ENCODE assay signal across 21 mouse cellular contexts in genomic region chr12:83444448-83444847, GRCm38 (mm10). TPM values are rescaled to one million over a fixed set of nuclear protein-coding genes. Genes with fewer than 3 reads are reported as not detected.
A peak's percentile ranks its signal among the peaks of the same experiment; 100 is the strongest.
DNase-seq lines count a peak whose midpoint lies in the region.
"Had no signal": no experiment of that assay in that cellular context is flagged by ENCODE, and none has a peak within 500 bp of the region (broad histone marks: within the 10 kb centered on the region; RNA-seq: fewer than 3 reads in every experiment).

No protein-coding gene starts in this region.

- DNase-seq in left cerebral cortex, postnatal 14 days (ENCODE audit: low spot score in 2 of 2) = peak; percentile 21 to 34
- no peak for DNase-seq in left cerebral cortex, postnatal 4 days
- DNase-seq in retina, postnatal 7 days (ENCODE audit: low read depth, low spot score) = peak; percentile 53
- DNase-seq in retina, embryonic 14.5 days (ENCODE audit: low spot score) = no peak
- peak; percentile 90 for DNase-seq in brain, adult 2 months (ENCODE audit: low read depth, low spot score)
- DNase-seq in left cerebral cortex, postnatal 36 days (ENCODE audit: low spot score in 2 of 2) = peak; percentile 9 to 13
- DNase-seq in ovary, adult 18-20 months (ENCODE audit: low spot score) = no peak
- DNase-seq: adrenal gland, adult 8-10 months; B cell, adult 2 months; cerebellum, adult 11 months; cerebellum, adult 9-10 months; cerebellum, postnatal 36 days; embryo, embryonic 11 days; gastrocnemius, postnatal 10 days; heart, adult 11 months; heart, postnatal 4 days; kidney, adult 11 months; kidney, postnatal 25 days; lung, adult 18-20 months; lung, postnatal 4 days; thymus, postnatal 4 days had no signal

- intact Hi-C loops in left cerebral cortex, postnatal 14 days (cut with DNase I) = no loop called here
- intact Hi-C loops in left cerebral cortex, postnatal 4 days (cut with DNase I) = no loop called here
- intact Hi-C loops in left cerebral cortex, postnatal 36 days (cut with DNase I) = no loop called here

RNA-seq across cellular contexts. Expression of gene Dpf3, which starts 43.1 kb away (rescaled TPM):
- total RNA-seq in left cerebral cortex, postnatal 14 days (2021) = 1 to 10 TPM; 6.7 to 7.5 TPM
- total RNA-seq in left cerebral cortex, postnatal 4 days (2021) = 10 to 100 TPM in 1 of 2 experiments, 1 to 10 TPM in 1; 7.0 to 11.0 TPM
- total RNA-seq in left cerebral cortex, postnatal 36 days (2021) = 1 to 10 TPM; 4.4 to 7.8 TPM

Comparison
In these comparisons a context has a peak if more than half of its experiments do, and no peak if none do; other contexts are left out.
1. DNase-seq: peak in left cerebral cortex, postnatal 14 days (2 of 2), retina, postnatal 7 days (single experiment), brain, adult 2 months (single experiment) and left cerebral cortex, postnatal 36 days (2 of 2); none in left cerebral cortex, postnatal 4 days (single experiment), retina, embryonic 14.5 days (single experiment) and ovary, adult 18-20 months (single experiment).